Mouse (Mus musculus) cerebellum, adult (tissue): Measurements from ENCODE around the gene Krtap4-13.
"Not testable (repeated sequence)": the region's sequence is repeated elsewhere in the genome, so short reads cannot be mapped to it uniquely, and the experiment has no call there.

ENCODE experiments used
- ATAC-seq: cut with Nextera tagmentation; 2 replicates; pipeline ENCODE4 v1.9.2; 2017; ENCODE audit warnings: mild to moderate bottlenecking, moderate library complexity, mixed read lengths; ENCODE audit not compliant: insufficient number of reproducible peaks, low FRiP score, low TSS enrichment

Krtap4-13 gene

GRCm38 (mm10) chr11:99809792-99810191 lies at the start of gene Krtap4-13:
TSS of gene Krtap4-13 (minus strand) at chr11:99809892.
- ATAC-seq = not testable (repeated sequence)

- ATAC-seq = no peak
Observed at GRCm38 (mm10) chr11:99858761-99859160, 49.1 kb upstream of the Krtap4-13 start.

DNA sequence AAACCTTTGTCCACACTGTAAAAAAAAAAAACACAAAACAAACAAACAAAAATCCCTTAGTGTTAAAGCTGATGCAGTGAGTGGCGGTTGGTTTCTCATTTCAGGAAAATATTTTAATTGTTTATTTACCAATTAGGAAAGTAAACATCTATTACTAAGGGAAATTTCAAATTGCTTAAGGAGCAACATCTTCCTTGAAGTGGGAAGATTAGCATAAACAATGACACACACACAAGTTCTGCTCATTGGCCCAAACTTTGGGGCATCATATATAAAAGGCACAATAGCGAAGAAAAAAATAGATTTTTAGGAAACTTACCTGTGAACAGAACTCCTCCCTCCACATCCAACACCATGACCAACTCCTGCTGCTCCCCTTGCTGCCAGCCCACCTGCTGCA lies 47.9 kb upstream of the Krtap4-13 start, which contains the start of gene Gm11568:
Gm11568 (plus strand) TSS at position 301 of the 400 bp plus-strand sequence.
- no peak for ATAC-seq

DNA sequence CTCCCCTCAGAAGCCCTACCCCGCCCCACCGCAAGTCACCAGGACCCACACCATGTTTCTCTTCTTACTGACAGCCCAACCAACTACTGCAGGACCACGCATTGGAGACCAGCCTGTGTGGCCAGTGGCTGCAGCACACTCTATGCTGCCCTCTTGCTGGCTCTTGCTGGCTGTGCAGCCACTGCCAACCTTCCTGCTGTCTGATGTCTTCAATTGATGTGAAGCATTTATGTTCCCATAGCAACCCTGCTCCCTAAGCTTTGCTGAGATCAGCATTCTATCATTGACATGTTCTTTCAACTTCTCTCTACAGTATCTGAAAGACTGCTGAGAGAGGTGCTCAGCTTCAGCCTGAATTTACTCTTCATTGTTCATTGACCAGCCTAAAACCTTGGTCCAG lies 44.4 kb upstream of the Krtap4-13 start:
- no peak for ATAC-seq

DNA sequence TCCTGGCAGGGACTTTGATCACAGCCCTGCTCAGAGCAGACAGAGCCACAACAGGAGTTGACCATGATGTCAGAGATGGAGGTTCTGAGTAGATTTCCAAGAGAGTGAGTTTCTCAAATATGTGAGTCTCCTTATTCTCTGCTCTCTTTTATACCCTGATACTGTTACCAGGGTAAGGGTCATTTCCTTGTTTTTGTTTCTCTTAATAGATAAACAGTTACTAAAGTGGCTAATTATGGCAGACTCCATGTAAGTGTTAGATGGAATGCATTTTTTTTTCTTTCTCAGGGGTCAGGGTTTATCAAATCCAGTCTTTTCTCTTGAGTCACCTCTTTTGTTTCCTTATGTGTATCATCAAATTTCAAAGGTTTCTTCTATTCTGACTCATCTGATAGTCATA lies 41.8 kb upstream of the Krtap4-13 start, which contains the start of gene Krtap4-16:
Krtap4-16 (minus strand) TSS at position 101 of the 400 bp plus-strand sequence.
- ATAC-seq = no peak

DNA sequence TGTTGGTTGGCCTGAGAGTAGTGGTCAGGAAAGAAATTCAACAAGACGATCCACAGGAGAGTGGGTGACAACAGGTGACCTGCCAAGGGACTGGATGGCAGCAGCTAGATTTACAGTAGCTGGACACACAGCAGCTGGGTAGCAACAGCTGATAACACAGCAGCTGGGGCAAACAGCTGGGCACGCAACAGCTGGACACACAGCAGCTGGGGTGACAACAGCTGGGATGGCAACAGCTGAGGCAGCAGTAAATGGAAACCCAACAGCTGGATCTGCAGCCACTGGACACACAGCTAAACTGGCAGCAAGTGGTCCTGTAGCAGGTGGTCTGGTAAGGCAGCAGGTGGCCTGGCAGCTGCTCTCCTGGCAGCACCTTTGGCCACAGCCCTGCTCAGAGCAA lies 37.1 kb upstream of the Krtap4-13 start:
- no peak for ATAC-seq

GRCm38 (mm10) chr11:99842185-99842584 lies 32.5 kb upstream of the Krtap4-13 start:
- no peak for ATAC-seq

- ATAC-seq = no peak
Observed at GRCm38 (mm10) chr11:99837966-99838365, 28.3 kb upstream of the Krtap4-13 start, which contains the start of gene 2300003K06Rik. TSS of gene 2300003K06Rik (minus strand) at chr11:99838066.

- ATAC-seq = not testable (repeated sequence)
Observed at GRCm38 (mm10) chr11:99815566-99815965, 5.9 kb upstream of the Krtap4-13 start, which contains the start of gene Gm11564. TSS of gene Gm11564 (minus strand) at chr11:99815666.

- ATAC-seq = not testable (repeated sequence)
Observed at GRCm38 (mm10) chr11:99804346-99804745, 5.3 kb downstream of the Krtap4-13 start, which contains the start of gene Gm11554. TSS of gene Gm11554 (minus strand) at chr11:99804446.

DNA sequence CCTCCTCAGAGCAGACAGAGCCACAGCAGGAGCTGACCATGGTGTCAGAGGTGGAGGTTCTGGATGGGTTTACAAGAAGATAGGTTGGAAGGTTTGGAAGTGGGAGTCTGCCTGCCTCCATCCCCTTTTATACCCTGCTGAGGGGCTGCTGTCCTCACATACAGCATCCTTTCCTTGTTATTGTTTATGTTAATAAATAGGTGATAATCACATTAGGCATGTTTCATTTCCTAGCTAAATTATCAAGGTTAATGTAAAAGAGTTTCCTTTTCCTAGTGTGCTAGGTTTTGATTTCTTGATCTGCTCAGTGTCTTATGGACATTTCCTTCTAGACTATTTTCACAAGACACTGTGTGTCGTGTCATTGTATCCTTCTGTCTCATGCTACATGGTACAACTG lies 10.9 kb downstream of the Krtap4-13 start, which contains the start of gene Gm11569:
Gm11569 (minus strand) TSS at position 101 of the 400 bp plus-strand sequence.
- ATAC-seq = not testable (repeated sequence)

- ATAC-seq = no peak
Observed at GRCm38 (mm10) chr11:99793367-99793766, 16.3 kb downstream of the Krtap4-13 start, which contains the start of gene Gm11596. TSS of gene Gm11596 (minus strand) at chr11:99793467.

DNA sequence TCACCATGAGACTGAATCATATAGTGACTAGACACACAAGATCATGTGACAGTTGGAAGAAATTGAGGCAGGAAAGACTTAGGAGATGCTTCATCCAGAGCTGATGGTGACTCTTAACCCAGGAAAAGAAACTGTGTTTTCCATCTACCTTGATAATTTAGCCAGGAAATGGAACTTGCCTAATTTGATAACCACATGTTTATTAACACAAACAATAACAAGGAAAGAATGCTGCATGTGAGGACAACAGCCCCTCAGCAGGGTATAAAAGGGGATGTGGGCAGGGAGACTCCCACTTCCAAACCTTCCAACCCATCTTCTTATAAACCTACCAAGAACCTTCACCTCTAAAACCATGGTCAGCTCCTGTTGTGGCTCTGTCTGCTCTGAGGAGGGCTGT lies 24.8 kb downstream of the Krtap4-13 start, which contains the start of gene Krtap4-9:
Krtap4-9 (plus strand) TSS at position 301 of the 400 bp plus-strand sequence.
- ATAC-seq = not testable (repeated sequence)

GRCm38 (mm10) chr11:99780604-99781003 lies 29.1 kb downstream of the Krtap4-13 start, which contains the start of gene Krtap4-8:
TSS of gene Krtap4-8 (minus strand) at chr11:99780704.
- ATAC-seq = no peak

GRCm38 (mm10) chr11:99778401-99778800 lies 31.3 kb downstream of the Krtap4-13 start:
- no peak for ATAC-seq

DNA sequence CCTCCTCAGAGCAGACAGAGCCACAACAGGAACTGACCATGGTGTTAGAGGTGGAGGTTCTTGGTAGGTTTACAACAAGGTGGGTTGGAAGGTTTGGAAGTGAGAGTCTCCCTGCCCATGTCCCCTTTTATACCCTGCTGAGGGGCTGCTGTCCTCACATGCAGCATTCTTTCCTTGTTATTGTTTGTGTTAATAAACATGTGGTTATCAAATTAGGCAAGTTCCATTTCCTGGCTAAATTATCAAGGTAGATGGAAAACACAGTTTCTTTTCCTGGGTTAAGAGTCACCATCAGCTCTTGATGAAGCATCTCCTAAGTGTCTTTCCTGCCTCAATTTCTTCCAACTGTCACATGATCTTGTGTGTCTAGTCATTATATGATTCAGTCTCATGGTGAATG lies 36.9 kb downstream of the Krtap4-13 start, which contains the start of gene Gm11595:
Gm11595 (minus strand) TSS at position 101 of the 400 bp plus-strand sequence.
- ATAC-seq = not testable (repeated sequence)

DNA sequence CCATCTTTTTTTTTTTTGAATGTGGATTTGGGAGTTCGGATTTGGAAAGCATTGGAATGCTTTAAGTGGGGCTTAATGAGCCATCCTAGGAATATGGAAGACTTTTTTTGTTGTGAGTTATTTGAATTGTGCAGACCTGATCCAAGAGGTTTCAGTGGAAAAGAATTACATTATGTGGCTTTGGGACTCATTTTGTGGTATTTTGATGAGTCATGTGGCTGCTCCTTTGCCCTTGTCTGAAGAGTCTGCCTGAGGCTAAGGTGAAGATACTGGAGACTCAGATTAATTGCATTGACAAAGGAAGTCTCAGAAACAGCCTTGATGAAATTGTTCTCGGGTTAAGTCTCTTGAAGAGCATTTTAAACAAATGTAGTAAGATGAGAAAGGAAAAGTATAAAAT lies 41.3 kb downstream of the Krtap4-13 start:
- ATAC-seq = no peak
